Mouse (Mus musculus): ENCODE results near the gene Insrr.

DNA sequence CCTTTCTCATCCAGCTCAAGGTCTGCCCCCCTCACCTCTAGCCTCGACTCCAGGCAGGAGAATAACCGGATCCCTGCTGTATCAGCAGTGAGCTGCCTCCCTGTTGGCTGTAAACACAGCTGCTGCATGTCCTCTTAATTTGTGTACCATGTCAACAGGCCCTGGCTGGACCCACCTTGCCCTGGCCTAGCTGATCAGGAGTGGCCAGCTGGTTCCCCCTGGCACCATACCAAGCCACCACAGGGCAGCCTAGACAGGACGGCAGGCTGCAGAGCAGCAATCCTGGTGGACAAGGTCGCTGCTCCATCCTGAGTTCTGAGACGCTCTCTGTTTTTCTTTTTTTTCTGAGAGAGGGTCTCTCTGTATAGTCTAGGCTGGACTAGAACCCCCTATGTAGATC lies 4.9 kb downstream of the Insrr start:
- TF ChIP-seq CTCF (conservative IDR thresholded peaks at IDR 0.05; ENCODE audit: low read length) (no peak), POU5F1 (IDR thresholded peaks at IDR 0.05; ENCODE audit: borderline replicate concordance, low read length) (no peak), NANOG (IDR thresholded peaks at IDR 0.05; ENCODE audit: borderline replicate concordance, low read length) (no peak)

Data from E14TG2a.4 (cell line).